Mouse (Mus musculus) forebrain, postnatal 0 days (tissue): ENCODE results near the gene Poln. TPM values are rescaled to one million over a fixed set of nuclear protein-coding genes. Genes with fewer than 3 reads are reported as not detected.

Experiments
- ATAC-seq: fragments of 200-750 bp; cut with Nextera tagmentation; 2 replicates; pipeline ENCODE4 v1.8.0; 2017; ENCODE audit warnings: mild to moderate bottlenecking, moderate library complexity
- DNase-seq: peaks from one replicate; pipeline ENCODE4 v3.0.0-alpha.2; 2015
- H3K27ac ChIP-seq: fragments of 300-500 bp; sonication (generic); 2 replicates; pipeline ENCODE4 v1.5.1; 2014; ENCODE audit warnings: low read depth, mild to moderate bottlenecking, antibody characterized with exemption, low read length, moderate library complexity, mixed read lengths
- H3K27me3 ChIP-seq: fragments of 300-500 bp; sonication (generic); 2 replicates; pipeline ENCODE4 v1.6.1; 2014; ENCODE audit warnings: mild to moderate bottlenecking, low read length, mixed read lengths; ENCODE audit not compliant: insufficient read depth
- H3K36me3 ChIP-seq: fragments of 300-500 bp; sonication (generic); 2 replicates; pipeline ENCODE4 v1.6.1; 2014; ENCODE audit warnings: mild to moderate bottlenecking, moderate library complexity; ENCODE audit not compliant: insufficient read depth
- H3K4me1 ChIP-seq: fragments of 300-500 bp; sonication (generic); 2 replicates; pipeline ENCODE4 v1.6.1; 2014; ENCODE audit warnings: antibody characterized with exemption; ENCODE audit not compliant: insufficient read depth
- H3K4me2 ChIP-seq: fragments of 300-500 bp; sonication (generic); 2 replicates; pipeline ENCODE4 v1.6.1; 2014; ENCODE audit warnings: low read depth, mild to moderate bottlenecking, moderate library complexity
- H3K4me3 ChIP-seq: fragments of 300-500 bp; sonication (generic); 2 replicates; pipeline ENCODE4 v1.5.1; 2014; ENCODE audit warnings: low read depth, low read length, mixed read lengths
- H3K9ac ChIP-seq: fragments of 300-500 bp; sonication (generic); 2 replicates; pipeline ENCODE4 v1.6.1; 2014; ENCODE audit warnings: mild to moderate bottlenecking
- H3K9me3 ChIP-seq: fragments of 300-500 bp; sonication (generic); 2 replicates; pipeline ENCODE4 v1.6.1; 2016; ENCODE audit warnings: low read length
- CTCF ChIP-seq: sonication (generic); IDR thresholded peaks from 2 replicates; pipeline ENCODE4 v1.5.1; 2016; ENCODE audit warnings: antibody characterized with exemption, control low read depth, low read depth
- WGBS: fragments of 180-500 bp; shearing (Covaris S2); extraction: QIAGEN DNeasy Blood & Tissue Kit; methylation state at CpG from one replicate; pipeline ENCODE4 v1.1.7; 2014; 5-methylcytosine and 5-hydroxymethylcytosine counted together
- polyA plus RNA-seq: library from polyadenylated mRNA; unstranded; fragments of >200 nt; fragmentation: Nextera tagmentation; extraction: Ambion mirVana; gene quantifications from 2 replicates; pipeline ENCODE4 v1.2.1, GENCODE M21; 2015
- total RNA-seq: library from RNA; depleted of rRNA; stranded (reverse); fragments of >200 nt; gene quantifications from 2 replicates; pipeline ENCODE4 v1.2.3, GENCODE M21; 2014

Gene Poln
- total and polyA plus RNA-seq, 2 experiments from 2014 or later = 0.05 to 0.48 TPM

- no peaks in the 10 kb centered on the region for H3K4me1 ChIP-seq
- no peaks in the 10 kb centered on the region for H3K27me3 ChIP-seq
- no peak for DNase-seq
- peaks cover 21% of the 10 kb centered on the region for H3K36me3 ChIP-seq
- WGBS = 79% methylated on average over 3 of the region's 3 CpGs
- H3K4me3 ChIP-seq = peak overlapping the region; percentile 53
- peak overlapping the region; percentile 53 for H3K9ac ChIP-seq
- no peak for ATAC-seq
- peak overlapping the region; percentile 88 for H3K27ac ChIP-seq
- H3K4me2 ChIP-seq = peak overlapping the region; percentile 59
- no peak for TF ChIP-seq CTCF
- no peaks in the 10 kb centered on the region for H3K9me3 ChIP-seq
Measured at GRCm38 (mm10) chr5:34169954-34170353, 706 bp upstream of the Poln start.

DNA sequence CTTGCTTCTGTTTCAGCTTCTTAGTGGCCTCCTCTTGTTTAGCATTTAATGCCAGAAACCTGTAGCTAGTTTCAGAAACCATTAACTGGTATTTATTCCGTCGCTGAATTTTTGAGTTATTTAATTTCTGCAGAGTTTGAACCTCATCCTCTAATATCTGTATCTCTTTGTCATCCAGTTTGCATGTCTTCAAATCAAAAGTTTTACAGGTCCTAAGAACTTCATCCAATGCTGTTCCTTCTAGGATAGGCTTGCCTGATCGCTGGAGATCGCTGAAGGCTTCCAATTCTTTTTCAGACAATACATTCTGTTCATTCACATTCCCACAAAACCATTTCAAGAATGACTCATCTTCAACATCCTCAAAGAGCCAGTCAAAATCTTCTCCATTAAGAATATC, 1.4 kb downstream of the Poln start:
- TF ChIP-seq CTCF = no peak
- DNase-seq (no peak), ATAC-seq (no peak)
- Histone ChIP-seq H3K9me3 (no peaks in the 10 kb centered on the region), H3K4me3 (no peak overlapping the region), H3K4me1 (no peaks in the 10 kb centered on the region), H3K27me3 (no peaks in the 10 kb centered on the region), H3K36me3 (0 out of 2 replicates have a peak, but pooled peaks cover under 1% of the 10 kb centered on the region), H3K4me2 (no peak overlapping the region), H3K9ac (no peak overlapping the region), H3K27ac (no peak overlapping the region)
- WGBS = 86% methylated on average over 4 of the region's 4 CpGs

DNA sequence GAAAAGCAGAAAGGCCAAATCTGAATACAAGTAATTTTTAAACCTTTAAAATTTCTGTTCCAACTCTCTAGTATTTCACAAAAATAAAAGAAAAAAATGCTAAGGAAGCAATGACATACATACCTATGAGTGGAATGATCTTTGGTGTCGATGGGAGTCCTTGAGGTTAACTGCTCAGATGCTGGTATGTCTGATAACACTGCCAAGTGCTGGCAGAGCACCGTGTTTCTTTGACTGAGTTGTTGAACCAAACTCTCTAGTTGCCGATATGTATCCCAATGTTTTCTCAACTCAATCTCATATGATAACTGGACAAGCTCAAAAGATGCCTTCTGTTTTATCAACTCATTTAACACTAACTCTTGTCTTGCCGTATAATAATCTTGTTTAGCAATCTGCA, 3.5 kb downstream of the Poln start:
- Histone ChIP-seq H3K9ac (no peak overlapping the region), H3K36me3 (0 out of 2 replicates have a peak, but pooled peaks cover 5% of the 10 kb centered on the region), H3K4me2 (no peak overlapping the region), H3K27ac (no peak overlapping the region), H3K27me3 (no peaks in the 10 kb centered on the region), H3K9me3 (no peaks in the 10 kb centered on the region), H3K4me3 (no peak overlapping the region), H3K4me1 (no peaks in the 10 kb centered on the region)
- TF ChIP-seq CTCF = no peak
- WGBS = 78% methylated on average over 4 of the region's 4 CpGs
- ATAC-seq (no peak), DNase-seq (no peak)

DNA sequence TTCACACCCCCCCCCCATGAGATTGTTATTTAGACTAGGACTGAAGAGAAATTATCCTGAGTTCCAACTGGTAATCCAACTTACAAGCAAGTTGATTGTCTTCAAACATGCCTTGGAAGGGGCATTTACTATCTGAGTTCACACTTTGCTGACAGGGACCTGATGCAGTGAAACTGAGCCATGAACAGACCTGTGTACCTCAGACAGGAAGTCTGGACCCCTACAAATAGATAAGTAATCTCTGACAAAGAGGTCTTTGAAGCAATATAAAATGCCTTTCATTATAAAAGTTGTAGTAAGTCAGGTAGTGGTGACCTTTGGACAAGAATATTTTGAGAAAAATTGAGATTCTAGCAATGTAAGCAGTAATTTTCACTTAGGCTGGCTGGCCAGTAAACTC, 20.8 kb downstream of the Poln start:
- H3K27ac ChIP-seq = no peak overlapping the region
- DNase-seq = no peak
- TF ChIP-seq CTCF = no peak
- no peaks in the 10 kb centered on the region for H3K36me3 ChIP-seq
- no peak overlapping the region for H3K9ac ChIP-seq
- H3K4me1 ChIP-seq = no peaks in the 10 kb centered on the region
- no peaks in the 10 kb centered on the region for H3K9me3 ChIP-seq
- no peak overlapping the region for H3K4me3 ChIP-seq
- no peak overlapping the region for H3K4me2 ChIP-seq
- ATAC-seq = no peak
- no peaks in the 10 kb centered on the region for H3K27me3 ChIP-seq

- Histone ChIP-seq H3K27me3 (no peaks in the 10 kb centered on the region), H3K36me3 (no peaks in the 10 kb centered on the region), H3K9ac (no peak overlapping the region), H3K27ac (no peak overlapping the region), H3K9me3 (no peaks in the 10 kb centered on the region), H3K4me2 (no peak overlapping the region), H3K4me1 (no peaks in the 10 kb centered on the region), H3K4me3 (no peak overlapping the region)
- ATAC-seq = no peak
- 91% methylated on average over 3 of the region's 3 CpGs for WGBS
- no peak for DNase-seq
- no peak for TF ChIP-seq CTCF
Measured at GRCm38 (mm10) chr5:34147554-34147953, 21.7 kb downstream of the Poln start.

DNA sequence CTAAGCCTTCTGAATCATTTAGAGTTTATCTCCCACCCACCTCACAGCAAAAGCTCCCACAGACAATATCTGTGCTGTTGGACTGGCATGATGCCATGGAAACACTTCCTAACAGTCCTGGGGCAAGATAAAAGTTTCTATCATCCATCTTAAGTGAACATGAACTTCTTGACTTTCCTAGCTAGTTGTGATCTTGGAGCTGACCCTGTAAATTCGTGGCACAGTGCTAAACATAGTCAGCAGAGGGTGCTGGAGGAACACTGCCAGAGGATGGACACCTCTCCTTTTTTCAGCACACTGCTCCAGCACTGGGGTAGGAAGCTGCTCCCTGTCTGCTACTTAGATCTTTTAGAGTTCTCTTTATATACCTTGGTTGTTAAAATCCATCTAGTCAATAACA, 29.5 kb downstream of the Poln start:
- H3K4me1 ChIP-seq = no peaks in the 10 kb centered on the region
- H3K27me3 ChIP-seq = no peaks in the 10 kb centered on the region
- H3K4me3 ChIP-seq = no peak overlapping the region
- peak; percentile 68 for TF ChIP-seq CTCF
- H3K4me2 ChIP-seq = no peak overlapping the region
- no peak overlapping the region for H3K27ac ChIP-seq
- no peaks in the 10 kb centered on the region for H3K36me3 ChIP-seq
- DNase-seq (peak; percentile 3), ATAC-seq (no peak)
- WGBS = 3% methylated on average over 1 of the region's 1 CpGs
- H3K9ac ChIP-seq = no peak overlapping the region
- H3K9me3 ChIP-seq = no peaks in the 10 kb centered on the region

GRCm38 (mm10) chr5:34132731-34133130, 36.5 kb downstream of the Poln start:
- TF ChIP-seq CTCF = no peak
- Histone ChIP-seq H3K4me1 (no peaks in the 10 kb centered on the region), H3K9ac (no peak overlapping the region), H3K4me3 (no peak overlapping the region), H3K27ac (no peak overlapping the region), H3K36me3 (no peaks in the 10 kb centered on the region), H3K4me2 (no peak overlapping the region), H3K9me3 (no peaks in the 10 kb centered on the region), H3K27me3 (no peaks in the 10 kb centered on the region)
- DNase-seq (no peak), ATAC-seq (no peak)
- 82% methylated on average over 2 of the region's 2 CpGs for WGBS

GRCm38 (mm10) chr5:34124131-34124530, 45.1 kb downstream of the Poln start:
- no peaks in the 10 kb centered on the region for H3K27me3 ChIP-seq
- H3K36me3 ChIP-seq = no peaks in the 10 kb centered on the region
- 45% methylated on average over 1 of the region's 1 CpGs for WGBS
- no peak overlapping the region for H3K9ac ChIP-seq
- DNase-seq (no peak), ATAC-seq (no peak)
- no peak overlapping the region for H3K4me2 ChIP-seq
- no peak overlapping the region for H3K27ac ChIP-seq
- H3K4me3 ChIP-seq = no peak overlapping the region
- no peak for TF ChIP-seq CTCF
- H3K4me1 ChIP-seq = no peaks in the 10 kb centered on the region
- no peaks in the 10 kb centered on the region for H3K9me3 ChIP-seq
